Mouse (Mus musculus) adrenal gland, adult 8-10 months (tissue): ENCODE data around the gene Nt5c1a. TPM values are rescaled to one million over a fixed set of nuclear protein-coding genes. Genes with fewer than 3 reads are reported as not detected.
A peak's percentile ranks its signal among the peaks of the same experiment; 100 is the strongest.

Source experiments
- DNase-seq: peaks from one replicate; pipeline ENCODE4 v3.0.0; 2022
- total RNA-seq, 4 experiments: library from RNA; stranded (reverse); gene quantifications; 2 replicates each; pipeline ENCODE4 v1.2.4; 2022

Nt5c1a gene
- total RNA-seq, 4 experiments from 2014 or later: 65.4 to 137 (median 88.0) TPM

DNA sequence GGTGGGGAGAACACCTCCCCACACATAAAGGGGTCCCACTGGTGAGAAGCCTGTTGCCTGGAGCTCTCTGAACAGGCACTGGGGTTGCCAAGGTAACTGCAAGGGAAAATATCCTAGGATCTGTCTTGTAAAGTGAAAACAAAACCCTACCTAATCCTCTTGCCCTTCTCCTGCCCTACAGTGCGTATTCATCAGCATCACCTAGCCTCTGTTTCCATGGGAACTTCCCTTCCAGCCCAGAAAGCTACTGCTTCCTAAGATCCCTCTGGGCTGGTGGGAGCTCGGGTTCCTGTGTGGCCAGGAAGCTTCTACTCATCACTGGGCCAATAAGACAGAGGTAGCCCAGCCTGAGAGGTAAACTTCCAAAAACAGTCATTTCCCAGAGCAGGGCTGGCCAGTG lies 11.0 kb downstream of the Nt5c1a start:
- DNase-seq: no peak

DNA sequence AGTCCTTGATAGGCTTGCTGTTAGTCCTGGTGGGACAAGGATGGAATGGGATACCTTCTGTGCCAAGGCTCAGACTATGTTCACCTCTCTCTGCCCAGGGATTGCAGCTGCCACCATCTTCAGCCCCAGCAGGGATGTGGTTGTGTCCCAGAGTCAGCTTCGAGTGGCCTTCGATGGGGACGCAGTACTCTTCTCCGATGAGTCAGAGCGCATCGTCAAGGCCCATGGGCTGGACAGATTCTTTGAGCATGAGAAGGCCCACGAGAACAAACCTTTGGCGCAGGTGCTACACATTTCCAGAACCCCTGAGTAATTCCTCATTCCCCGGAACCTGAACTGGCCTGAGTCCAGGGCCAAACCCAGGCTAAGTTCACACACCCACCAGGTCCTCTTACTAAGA lies 12.7 kb downstream of the Nt5c1a start:
- DNase-seq: peak; percentile 87

DNA sequence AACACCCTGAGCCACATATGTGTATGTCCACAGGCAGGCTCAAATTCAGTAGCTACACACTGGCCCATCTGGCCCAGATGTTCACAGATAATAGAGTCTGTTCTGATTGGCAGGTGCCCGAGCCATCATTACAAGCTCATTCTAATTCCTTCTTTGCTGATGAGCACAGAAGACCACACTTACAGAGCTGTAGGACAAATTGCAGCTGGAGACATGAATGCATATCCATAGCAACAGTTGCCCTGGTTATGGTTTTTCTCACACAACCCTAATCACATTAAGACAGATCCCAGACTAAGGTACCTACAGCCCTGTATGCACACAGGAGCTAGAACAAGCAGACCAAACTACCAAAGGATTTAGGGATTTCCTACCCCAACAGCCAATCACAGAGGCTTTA lies 14.1 kb downstream of the Nt5c1a start:
- no peak for DNase-seq

DNA sequence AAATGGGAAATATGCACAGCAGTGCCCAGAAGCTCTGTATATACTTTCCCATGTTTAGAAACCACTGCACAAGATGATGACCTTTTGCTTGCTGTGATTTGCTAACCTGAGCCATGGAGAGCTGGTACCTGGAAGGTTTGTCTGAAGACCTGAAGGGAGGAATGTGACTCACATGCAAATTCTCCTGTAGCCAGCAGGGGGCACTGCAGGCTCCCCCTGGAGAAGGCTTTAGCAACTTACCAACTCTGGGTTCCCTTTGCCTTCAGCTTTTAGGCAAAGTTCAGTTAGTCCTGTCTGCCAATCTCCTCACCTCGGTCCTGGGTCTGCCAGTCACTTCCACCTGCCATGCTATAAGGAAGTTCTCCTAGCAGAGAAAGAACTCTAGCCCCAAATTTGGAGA lies 15.5 kb downstream of the Nt5c1a start:
- no peak for DNase-seq

DNA sequence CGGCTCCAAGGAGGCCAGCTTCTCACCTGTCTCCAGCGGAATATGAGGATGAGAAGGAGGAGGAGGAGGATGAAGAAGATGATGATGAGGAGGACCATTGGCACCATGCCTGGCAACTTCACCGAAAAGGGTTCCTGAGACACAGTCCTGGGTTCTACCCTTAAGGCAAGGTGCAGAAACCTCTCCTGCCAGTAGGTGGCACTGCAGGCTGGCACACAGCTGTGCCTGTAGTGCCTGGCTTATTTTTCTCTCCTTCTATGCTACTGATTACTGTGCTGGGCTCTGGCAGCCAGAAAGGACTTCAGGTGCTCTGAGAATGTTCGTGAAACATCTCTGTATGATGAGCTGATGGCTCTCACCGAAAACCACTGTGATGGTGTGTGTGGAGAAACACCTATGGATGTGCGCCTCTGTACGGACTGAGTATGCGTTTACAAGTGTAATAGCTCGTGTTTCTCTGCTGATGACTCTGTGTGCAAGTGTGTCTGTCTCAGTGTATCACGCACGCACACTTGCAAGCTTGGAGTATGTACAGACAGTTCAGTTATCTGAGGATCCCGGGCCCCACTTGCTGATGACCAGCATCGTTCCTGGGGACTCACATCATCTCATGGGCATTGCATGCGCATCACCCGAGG lies 18.5 kb downstream of the Nt5c1a start:
- peak; percentile 70 for DNase-seq

DNA sequence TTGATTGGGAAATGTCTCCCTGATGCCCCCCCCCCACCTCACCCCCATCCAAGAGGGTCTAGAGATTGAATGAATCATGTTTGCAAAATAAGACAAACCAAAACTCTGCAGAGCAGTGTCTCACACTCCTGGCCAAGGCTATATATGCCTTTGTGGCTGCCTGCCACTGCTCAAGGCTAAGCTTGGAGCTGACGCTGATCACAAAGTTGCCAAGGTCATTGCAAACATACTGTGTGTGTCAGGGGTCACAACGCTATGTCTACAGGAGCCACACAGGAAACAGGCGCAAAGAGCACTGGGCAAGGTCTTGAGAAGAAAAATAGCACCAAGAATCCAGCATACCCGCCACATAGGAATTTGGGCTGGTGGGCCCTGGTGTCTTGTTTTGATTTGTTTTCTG lies 19.3 kb downstream of the Nt5c1a start:
- peak; percentile 74 for DNase-seq

DNA sequence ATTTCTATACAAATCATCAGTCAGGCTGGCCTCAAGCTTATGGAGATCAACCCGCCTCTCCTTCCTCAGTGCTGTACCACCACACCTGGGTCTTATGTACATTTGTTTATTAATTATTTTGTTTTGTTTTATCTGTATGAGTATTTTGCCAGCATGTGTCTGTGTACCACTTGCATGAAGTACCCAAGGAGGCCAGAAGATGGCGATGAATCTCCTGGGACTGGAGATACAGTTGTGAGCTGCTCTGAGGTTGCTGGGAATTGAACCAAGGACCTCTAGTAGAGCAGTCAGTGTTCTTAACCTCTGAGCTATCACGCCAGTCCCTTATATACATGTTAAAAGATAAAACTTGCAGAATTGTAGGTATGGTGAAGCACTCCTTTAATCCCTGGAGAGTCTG lies 22.0 kb downstream of the Nt5c1a start:
- no peak for DNase-seq

DNA sequence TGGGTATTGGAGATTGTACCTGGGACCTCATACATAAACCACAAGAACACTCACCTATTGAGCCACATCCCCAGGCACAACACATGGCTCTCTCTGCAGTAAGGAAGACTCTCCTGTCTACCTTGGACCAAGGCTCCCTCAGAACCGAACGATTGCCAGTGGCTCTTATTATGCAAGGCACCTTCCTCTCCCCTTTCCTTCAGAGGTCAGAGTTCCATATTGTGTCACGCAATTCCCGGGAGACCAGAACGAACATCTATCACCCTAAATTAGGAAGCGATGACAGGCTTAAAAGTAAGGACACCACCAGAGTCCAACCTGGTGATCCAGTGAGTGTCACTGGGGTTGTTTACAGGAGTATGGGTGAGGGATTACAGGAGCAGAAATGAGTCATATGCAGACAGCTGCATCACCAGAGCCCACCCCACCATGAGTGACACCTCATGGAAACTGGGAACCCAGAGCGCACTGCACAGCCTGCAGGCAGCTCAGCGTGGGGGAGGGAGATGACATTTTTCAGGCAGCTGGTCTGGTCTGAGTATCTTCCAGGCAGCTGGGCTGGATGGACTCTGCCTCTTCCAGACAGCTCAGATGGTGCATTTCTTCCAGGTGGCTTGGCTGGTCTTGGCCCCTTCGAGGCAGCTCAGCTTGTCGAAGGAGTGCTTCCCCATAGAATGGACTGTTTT lies 24.6 kb downstream of the Nt5c1a start:
- DNase-seq: no peak

DNA sequence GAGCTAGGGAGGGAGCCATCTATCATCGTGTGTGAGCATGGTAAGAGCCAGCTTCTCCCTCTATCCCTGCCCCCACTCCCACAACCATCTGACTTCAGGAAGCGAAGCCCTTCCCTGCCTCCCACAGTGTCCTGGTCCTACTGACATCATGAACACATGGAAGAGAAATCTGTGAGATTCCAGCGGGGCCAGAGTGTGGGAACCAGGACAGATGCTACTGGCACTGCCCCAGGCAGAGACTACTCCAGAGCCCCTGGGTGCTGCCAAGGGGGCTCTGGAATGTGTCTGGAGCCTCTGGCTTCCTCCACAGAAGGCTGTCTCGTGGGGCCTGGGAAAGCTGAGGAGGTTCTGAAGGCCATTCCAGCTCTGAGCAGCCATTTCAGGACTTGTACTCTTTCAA lies 26.4 kb downstream of the Nt5c1a start:
- no peak for DNase-seq

DNA sequence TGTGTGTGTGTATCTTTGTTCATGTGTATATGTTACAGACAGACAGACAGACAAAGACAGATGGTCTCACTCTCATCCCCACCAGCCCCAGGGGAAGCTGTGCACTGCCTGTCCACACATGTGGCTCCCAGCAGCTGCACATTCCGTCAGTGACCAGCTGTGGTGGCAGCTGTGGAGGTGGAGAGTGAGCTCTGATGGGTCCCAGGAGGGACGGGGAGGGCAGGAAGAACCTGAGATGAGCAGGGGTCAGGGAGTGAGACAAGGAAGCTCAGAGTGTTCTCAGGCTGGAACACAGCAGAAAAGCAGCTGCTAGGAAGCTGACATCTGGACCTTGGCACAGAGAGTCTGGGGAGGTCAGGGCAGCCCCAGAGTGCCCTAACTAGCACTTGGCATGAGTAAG lies 27.0 kb downstream of the Nt5c1a start:
- no peak for DNase-seq

DNA sequence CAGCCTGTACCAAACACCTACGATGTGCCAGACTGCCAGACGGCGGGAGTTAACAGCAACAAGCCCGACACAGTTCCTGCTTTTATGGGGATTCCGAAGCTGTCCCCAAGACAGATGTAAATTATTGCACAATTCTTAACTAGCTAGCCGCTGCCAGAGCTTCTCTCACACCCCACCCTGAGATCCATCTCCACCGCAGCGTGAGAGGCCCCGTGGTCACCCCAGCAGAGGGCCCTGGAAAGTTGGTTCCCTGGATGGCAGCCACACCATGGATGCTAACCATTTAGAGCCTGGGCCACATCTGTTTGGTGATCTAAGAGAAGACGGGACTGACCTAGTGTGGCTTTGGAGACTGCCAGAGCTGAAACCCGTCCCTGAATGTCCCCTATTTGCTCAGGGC lies 27.9 kb downstream of the Nt5c1a start:
- DNase-seq: no peak

DNA sequence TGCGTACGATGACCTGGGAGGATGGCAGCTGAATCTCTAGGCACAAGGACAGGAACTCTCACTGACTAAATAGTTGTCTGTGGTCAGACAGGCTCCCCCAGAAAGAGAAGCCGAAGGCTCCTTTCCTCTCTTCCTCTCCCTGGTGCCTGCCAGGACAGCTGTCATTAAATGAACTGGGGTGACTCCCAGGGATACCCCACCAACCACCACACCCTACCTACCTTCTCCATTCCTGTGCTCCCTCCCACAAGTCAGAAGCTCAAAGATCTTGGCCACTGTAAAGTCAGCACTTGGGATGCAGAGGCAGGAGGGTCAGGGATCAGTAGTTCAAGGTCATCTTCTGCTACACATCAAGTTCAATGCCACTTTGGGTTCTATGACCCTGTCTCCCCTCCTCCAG lies 31.5 kb downstream of the Nt5c1a start:
- DNase-seq: no peak

DNA sequence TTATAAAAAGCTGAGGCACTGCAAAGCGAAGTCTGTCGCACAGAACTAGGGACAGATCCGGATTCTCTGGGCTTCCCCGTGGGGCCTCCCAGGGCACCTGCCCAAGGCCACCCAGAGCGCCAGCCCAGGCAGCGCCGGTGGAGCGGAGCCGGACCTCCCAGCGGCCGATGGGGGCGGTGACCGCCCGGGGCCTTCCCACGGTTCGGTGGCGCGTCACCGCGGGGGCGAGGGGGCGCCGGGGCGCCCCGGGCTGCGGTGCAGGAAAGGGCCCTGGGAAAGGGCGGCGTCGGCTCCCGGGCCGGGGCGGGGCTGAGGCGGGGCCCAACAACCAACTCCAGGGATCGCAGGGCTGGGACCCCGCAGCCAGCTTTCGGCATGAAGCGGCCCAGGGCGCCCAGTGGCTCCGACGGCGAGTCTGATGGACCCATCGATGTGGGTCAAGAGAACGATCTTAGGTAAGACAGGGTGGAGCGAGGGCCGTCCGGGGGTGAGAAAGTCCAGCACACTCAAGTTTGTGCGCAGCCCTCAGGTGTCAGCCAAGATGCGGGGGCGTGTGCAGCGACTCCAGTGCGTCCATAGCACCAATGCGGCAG lies 32.3 kb downstream of the Nt5c1a start, which contains the start of gene Heyl:
TSS of gene Heyl (plus strand) at position 65 of the 593 bp plus-strand sequence.
- no peak for DNase-seq

DNA sequence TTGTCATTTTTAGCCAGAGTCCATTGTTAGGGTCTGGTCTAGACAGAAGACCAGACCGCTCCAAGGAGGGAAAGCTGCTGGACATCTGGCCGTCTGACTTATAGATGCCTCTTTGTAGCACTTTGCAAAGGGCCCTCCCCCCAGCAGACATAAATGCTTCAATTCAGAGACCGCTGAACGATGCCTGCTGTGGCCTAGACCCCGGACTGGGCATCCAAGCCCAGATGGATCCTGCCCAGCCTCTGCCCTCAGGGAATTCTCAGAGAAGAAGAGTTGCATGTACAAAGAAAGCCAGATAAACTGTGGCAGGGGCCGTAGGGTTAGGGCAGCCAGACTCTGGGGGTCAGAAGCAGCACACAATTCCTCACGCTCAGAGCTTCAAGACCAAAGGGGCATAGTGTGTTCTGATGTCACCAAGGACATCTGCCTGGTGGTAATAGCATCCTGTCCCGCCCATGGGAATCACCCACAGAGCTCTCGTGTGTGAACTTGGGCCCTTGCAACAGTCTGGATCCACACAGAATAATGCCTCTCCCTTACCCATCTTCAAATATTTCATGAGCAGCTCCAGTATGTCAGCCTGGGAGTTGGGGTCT lies 34.6 kb downstream of the Nt5c1a start:
- no peak for DNase-seq

DNA sequence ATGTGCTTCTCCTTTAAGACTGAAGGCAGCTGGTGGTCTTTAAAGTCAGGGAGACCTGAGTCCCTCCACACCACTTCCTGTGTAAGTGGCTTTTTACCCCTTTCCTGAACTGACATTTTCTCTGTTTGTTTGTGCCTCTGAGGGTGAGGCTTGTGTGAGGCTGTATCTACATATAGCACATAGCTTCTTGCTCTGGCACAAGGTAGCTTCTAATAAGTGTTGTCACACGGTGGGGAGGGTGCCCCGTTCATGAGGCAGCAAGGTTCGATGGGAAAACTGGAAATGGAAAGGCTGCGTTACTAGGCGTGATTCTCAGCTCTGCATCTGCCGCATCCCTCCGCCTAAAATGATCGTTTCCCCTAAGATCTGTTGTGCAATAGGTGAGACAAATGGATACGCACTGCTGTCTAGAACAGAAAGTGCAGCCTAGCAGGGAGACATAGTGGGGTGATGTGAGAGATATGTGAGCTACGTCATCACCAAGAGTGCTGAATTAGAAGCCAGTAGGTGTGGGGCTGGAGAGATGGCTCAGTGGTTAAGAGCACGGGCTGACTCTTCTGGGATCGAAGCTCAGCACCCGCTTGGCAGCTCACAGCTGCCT lies 35.2 kb downstream of the Nt5c1a start:
- no peak for DNase-seq

DNA sequence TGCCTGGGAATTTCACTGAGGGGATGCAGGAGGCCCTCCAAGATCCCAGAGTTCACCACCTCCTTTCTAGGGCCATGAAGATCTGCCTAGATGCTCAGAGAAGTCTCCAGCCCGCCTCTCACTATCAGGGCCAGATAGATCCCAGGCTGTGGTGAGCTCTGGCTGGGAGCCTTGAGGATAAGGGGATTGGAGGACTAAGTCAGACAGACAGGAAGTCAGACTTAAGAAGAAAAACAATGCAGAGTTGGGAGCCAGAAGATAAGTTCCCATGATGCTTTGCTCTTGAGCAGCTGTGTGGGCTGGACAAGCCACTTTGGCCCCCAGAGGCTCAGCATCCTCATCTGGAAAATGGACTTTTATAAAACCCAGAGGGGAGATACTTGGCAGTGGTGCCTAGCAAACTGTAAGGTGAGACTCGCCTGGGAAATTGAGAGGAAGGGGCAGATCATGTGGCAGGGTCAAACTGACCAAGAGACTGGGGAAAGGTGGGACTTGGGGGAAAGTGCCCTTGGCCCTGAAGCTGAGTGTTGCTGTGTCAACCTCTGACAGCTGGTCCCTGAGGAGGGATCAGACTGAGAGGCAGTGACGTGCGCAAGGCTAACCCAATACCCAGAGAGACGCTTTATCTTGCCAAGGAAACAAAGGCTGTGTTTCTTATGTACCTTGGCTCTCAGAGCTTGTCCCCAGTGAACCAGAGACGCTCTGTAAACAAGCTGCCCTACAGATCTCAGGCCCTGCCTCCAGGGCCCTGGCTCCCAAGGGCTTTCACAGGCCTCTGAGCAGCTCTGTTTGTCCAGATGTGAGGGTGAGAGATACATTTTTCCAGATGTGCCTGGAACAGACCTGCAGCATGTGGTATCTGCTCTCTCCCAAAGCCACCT lies 36.3 kb downstream of the Nt5c1a start:
- DNase-seq: no peak

DNA sequence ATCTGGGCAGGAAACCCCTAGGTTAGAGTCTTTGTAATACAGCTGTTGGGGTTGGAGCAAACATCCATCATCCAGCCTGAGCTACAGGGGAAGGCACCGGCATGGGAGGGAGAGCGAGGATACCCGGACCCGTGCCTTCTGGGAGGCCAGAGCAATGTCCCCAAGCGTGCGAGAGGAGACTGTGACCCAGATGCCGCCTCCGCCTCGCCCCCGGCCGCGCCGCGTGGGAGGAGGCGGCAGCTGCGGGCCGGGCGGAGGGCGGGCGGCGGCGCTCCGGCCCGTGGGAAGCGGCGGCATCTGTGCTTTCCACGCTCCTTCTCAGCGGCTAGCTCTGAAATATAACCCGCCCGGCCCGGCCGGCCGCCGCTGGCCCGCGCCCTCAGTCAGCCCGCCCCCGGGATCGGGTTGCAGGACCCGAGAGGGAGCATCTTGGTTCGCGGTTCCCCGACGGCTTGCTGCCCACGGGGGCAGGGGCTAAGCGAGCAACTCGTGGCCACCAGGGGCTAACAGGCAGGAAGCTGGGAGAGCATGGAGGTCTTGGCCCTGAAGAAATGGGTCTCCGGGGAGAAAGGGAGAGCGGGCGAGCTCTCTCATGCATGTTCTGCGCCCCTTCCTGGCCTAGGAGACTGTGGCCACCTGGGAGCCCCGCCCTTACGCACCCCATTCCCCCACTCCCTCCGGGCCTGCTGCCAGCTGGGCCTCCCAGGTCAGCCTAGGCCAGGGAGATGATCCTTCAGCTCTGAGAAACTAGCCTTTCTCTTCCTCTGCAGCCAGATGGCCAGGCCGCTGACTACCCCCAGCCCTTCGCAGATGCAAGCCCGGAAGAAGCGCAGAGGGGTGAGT lies 38.3 kb downstream of the Nt5c1a start:
- no peak for DNase-seq

DNA sequence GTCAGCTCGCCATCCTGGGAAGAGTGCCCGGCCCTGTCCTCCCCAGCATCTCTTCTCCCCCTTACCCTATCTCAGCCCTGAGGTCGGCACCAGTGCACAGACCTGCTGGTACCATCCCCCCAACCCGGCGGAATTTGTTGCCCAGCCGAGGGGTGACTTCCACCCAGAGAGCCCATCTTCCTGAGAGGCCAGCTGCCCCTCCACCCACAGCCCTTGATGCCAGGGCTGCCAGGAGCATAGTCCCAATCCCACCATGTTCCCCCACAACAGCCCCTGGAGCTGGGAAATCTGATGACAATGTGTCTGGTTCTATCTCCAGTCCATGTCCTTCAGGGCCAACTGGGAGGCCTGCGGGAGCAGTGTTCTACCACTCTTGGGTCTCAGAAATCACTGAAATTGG lies 44.9 kb downstream of the Nt5c1a start:
- no peak for DNase-seq

DNA sequence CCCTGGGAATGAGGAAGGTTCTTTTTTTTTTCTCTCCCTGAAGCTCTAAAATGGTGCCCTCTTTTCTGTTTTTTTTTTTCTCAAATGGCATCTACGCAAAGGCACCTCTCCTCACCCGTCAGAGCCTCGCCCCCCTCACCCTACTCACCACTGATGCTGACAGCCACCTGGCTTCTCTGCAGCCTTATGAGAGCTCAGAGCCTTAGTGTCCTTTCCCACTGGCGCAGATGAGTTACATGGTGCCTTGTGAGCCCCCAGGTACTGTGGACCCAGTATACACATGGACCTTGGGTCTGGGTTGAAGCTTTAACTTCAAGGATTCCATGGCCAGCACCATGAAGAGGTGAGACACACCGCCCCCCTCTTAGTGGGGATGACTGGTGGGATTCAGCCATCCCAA lies 45.3 kb downstream of the Nt5c1a start:
- DNase-seq: no peak

DNA sequence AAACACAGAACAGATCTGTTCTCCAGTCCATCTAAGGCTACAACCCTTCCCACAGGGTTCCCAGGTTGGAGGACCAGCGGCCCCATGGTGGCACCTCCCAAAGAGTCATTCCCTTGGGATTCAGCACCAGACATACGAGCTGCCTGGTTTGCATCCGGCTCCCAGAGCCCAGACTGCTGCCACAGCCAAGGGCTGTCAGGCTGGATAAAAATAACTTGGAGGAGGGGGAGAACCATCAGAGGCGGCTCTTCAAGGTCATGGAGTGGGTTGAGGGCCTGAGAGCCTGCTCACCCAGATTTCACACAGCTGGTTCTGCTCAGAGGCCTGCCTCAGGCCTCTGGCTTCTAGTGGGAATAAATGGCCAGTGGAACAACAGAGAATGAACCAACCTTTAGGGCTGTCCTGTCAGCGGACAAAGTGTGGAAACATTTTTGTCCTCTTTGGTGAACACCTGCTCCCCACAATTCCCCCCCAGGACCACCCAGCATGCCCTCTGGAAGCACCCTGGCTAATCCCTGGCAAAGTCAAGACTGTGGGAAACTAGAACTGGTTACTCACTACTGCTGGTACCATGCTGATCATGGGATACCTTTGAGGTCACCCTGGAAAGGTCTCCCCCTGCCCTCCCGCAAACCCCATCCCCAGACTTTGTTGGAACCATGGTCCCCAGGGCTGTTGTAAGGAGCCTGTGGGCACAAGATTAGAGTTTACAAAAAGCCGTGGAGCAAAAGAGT lies 46.0 kb downstream of the Nt5c1a start:
- DNase-seq: no peak
